Mouse (Mus musculus) liver, embryonic 14.5 days (tissue): Measurements from ENCODE around the gene Axin1. TPM values are rescaled to one million over a fixed set of nuclear protein-coding genes. Genes with fewer than 3 reads are reported as not detected.
A peak's percentile ranks its signal among the peaks of the same experiment; 100 is the strongest.
"Not testable (repeated sequence)": the region's sequence is repeated elsewhere in the genome, so short reads cannot be mapped to it uniquely, and the experiment has no call there.

ENCODE experiments used
- ATAC-seq: fragments of 200-750 bp; cut with Nextera tagmentation; 2 replicates; pipeline ENCODE4 v1.8.0; 2017; ENCODE audit warnings: moderate number of reproducible peaks, mild to moderate bottlenecking, moderate library complexity; ENCODE audit not compliant: insufficient read depth
- DNase-seq, 3 experiments: peaks; one replicate each; pipeline ENCODE4 v3.0.0-alpha.2; 2012 to 2013; ENCODE audit warnings: low read depth in 3 of 3, low spot score in 3 of 3
- H3K27ac ChIP-seq: fragments of 300-500 bp; sonication (generic); 2 replicates; pipeline ENCODE4 v1.5.1; 2014; ENCODE audit warnings: moderate library complexity, mild to moderate bottlenecking, control low read depth, inconsistent platforms
- H3K27me3 ChIP-seq: fragments of 300-500 bp; sonication (generic); 2 replicates; pipeline ENCODE4 v1.6.1; 2014; ENCODE audit warnings: mild to moderate bottlenecking, low read length, moderate library complexity; ENCODE audit not compliant: control insufficient read depth, insufficient read depth
- H3K36me3 ChIP-seq: fragments of 300-500 bp; sonication (generic); replicated peaks from 2 replicates; pipeline ENCODE4 v1.6.1; 2014; ENCODE audit warnings: low read depth; ENCODE audit not compliant: control insufficient read depth, insufficient read depth
- H3K4me1 ChIP-seq, 2 experiments: fragments of 200-500 bp in 1 of 2; fragments of 300-500 bp in 1 of 2; sonication (generic) in 1 of 2; replicated peaks; 2 replicates each; pipeline ENCODE4 v1.6.1; 2012 to 2014; ENCODE audit warnings: antibody characterized with exemption in 1 of 2, inconsistent platforms in 1 of 2, low read length in 1 of 2; ENCODE audit not compliant: control insufficient read depth in 2 of 2, insufficient read depth in 2 of 2
- H3K4me2 ChIP-seq: fragments of 300-500 bp; sonication (generic); 2 replicates; pipeline ENCODE4 v1.6.1; 2014; ENCODE audit warnings: low read depth, mild to moderate bottlenecking, control low read depth, moderate library complexity
- H3K4me3 ChIP-seq, 2 experiments: fragments of 200-500 bp in 1 of 2; fragments of 300-500 bp in 1 of 2; sonication (generic) in 1 of 2; 2 replicates each; pipeline ENCODE4 v1.5.1; 2012 to 2014; ENCODE audit warnings: low read depth in 2 of 2, low read length in 2 of 2, mild to moderate bottlenecking in 2 of 2, control low read depth in 1 of 2, inconsistent platforms in 1 of 2, moderate library complexity in 1 of 2; ENCODE audit not compliant: insufficient read depth in 1 of 2
- H3K9ac ChIP-seq: fragments of 300-500 bp; sonication (generic); replicated peaks from 2 replicates; pipeline ENCODE4 v1.6.1; 2014; ENCODE audit warnings: mild to moderate bottlenecking, control low read depth, moderate library complexity
- H3K9me3 ChIP-seq: fragments of 300-500 bp; sonication (generic); 2 replicates; pipeline ENCODE4 v1.6.1; 2016; ENCODE audit warnings: low read length, mixed read lengths; ENCODE audit not compliant: control insufficient read depth
- CTCF ChIP-seq: IDR thresholded peaks from 2 replicates; pipeline ENCODE4 v1.5.1; 2016; ENCODE audit warnings: antibody characterized with exemption, low read depth, control low read depth
- EP300 ChIP-seq: IDR thresholded peaks from 2 replicates; pipeline ENCODE4 v1.6.1; 2016; ENCODE audit warnings: antibody characterized with exemption, low read depth
- whole genome bisulfite sequencing: fragments of 180-500 bp; shearing (Covaris S2); extraction: QIAGEN DNeasy Blood & Tissue Kit; methylation state at CpG from one replicate; pipeline ENCODE4 v1.1.7; 2014; ENCODE audit not compliant: insufficient replicate concordance; 5-methylcytosine and 5-hydroxymethylcytosine counted together
- polyA plus RNA-seq, 2 experiments: library from polyadenylated mRNA; depleted of rRNA in 1 of 2; stranded (reverse) in 1 of 2; unstranded in 1 of 2; fragments of >200 nt; fragmentation: Nextera tagmentation in 1 of 2; extraction: Ambion mirVana in 1 of 2; gene quantifications; 2 replicates each; pipeline versions ENCODE4 v1.2.1 to v1.2.3; 2012 to 2014

Axin1 gene
- polyA plus RNA-seq, 2 experiments: 3.8 to 8.7 TPM

DNA sequence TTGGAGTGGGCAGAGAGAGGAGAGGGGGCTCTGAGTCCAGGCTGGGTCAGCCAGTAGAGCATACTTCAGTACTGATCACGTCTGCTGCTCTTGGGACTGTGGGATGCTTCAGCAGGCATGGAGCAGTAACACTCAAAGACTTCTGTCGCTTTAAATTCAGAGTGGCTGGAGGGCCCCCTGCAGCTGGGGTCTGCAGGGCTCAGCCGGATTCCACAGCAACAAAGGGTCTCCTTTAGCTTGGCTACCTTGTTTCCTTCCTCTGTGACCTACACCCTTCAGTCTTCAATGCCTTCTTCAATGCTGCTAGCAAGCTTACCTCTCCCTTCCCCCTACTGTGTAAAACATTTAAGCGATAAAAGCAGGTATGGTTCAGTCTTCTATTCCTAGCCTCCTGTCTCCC is 27.5 kb upstream of the Axin1 start:
- peaks cover 2 to 8% of the 10 kb centered on the region in 2 experiments for H3K4me1 ChIP-seq
- TF ChIP-seq CTCF: no peak
- no peak for TF ChIP-seq EP300
- ATAC-seq (no peak), DNase-seq (no peak)
- no peaks in the 10 kb centered on the region for H3K36me3 ChIP-seq
- H3K9ac ChIP-seq: no peak overlapping the region
- H3K4me3 ChIP-seq: no peak overlapping the region
- 20% methylated on average over 4 of the region's 4 CpGs for WGBS
- H3K27me3 ChIP-seq: peaks cover 53% of the 10 kb centered on the region
- H3K9me3 ChIP-seq: no peaks in the 10 kb centered on the region
- no peak overlapping the region for H3K4me2 ChIP-seq
- H3K27ac ChIP-seq: no peak overlapping the region

DNA sequence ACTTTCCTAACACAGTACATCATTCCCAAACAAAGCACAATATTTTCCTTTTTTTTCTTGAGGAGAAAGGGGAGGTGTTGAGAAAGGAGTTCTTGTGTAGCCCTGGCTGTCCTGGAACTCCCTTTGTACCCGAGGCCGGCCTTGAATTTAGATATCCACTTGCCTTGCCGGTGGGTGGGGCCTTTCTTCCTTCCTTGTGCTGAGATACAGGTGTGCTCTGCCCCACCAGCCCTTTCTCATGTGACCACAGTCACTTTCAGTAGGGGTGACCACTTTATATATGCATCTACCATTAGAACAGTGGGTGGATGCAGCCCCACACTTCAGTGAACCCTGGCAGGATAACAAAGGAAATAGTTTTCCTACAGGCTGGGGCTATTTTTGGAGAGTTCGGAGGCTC is 26.8 kb upstream of the Axin1 start:
- no peak for DNase-seq
- no peaks in the 10 kb centered on the region for H3K36me3 ChIP-seq
- H3K9me3 ChIP-seq: no peaks in the 10 kb centered on the region
- H3K4me3 ChIP-seq: no peak overlapping the region
- H3K27ac ChIP-seq: no peak overlapping the region
- TF ChIP-seq CTCF (no peak), EP300 (no peak)
- peaks cover 2 to 10% of the 10 kb centered on the region in 2 experiments for H3K4me1 ChIP-seq
- H3K9ac ChIP-seq: no peak overlapping the region
- WGBS: 24% methylated on average over 4 of the region's 4 CpGs
- no peak for ATAC-seq
- H3K27me3 ChIP-seq: peaks cover 53% of the 10 kb centered on the region
- H3K4me2 ChIP-seq: no peak overlapping the region

DNA sequence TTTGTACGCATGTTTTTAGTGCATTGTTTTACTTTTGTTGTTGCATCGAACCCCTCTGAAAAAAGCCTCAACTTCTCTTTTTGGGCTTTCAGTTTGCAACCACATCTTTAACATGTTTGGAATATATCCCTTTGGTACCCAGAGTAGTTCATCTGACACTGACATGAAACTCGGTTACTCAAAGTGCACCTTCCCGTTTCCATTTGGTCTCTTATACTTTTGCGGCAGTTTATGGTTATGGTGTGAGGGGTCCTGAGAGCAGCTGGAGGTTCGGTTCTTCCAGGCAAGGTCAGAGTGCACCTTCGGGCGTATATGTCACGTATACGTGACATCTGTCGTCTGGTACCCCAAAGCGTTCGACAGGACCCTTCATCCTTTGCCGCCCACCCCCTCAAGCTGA is 25.7 kb upstream of the Axin1 start:
- TF ChIP-seq EP300 (no peak), CTCF (no peak)

DNA sequence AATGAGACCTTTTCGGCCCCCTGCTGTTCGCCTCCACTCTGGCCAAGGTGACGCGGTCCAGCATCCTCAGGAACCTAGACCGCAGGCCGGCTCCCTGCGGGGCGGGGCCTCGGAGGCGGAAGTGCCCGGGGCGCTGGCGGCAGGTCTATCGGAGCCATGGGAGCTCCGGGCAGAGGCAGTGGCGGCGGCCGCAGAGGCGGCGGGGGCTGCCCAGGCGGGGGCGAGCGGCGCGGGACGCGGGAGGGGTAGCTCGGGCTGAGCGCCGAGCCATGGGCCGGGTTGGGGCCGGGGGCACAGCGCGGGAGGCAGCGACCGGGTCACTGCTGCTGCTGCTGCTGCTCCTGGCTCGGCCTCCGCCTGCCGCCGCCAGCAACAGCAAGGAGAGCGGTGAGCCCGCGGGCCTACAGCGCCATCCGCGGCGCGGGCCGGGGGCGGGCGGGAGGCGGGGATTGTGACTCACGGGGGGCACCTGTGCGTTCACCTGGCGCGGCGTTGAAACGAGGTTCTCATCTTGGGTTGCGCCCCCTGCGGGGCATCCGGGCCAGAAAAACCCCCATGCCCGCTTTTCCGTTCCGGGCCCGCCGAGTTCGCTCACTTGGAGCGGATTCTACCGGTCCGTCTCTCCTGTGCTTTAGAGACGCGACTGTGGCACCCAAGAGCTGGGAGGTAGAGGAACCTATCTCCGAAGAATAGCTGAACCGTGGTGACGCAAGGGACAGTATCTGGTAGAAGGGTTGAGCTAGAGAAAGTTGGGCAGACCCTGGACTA is 25.1 kb upstream of the Axin1 start, which contains the start of gene Tmem8:
Gene Tmem8 (plus strand): TSS at position 119 of the 768 bp plus-strand sequence.
- peak; percentile 34 for TF ChIP-seq CTCF
- no peak for TF ChIP-seq EP300
- peak within 1 kb of the TSS; percentile 56 to 65 for H3K4me3 ChIP-seq
- H3K36me3 ChIP-seq: no peaks in the 10 kb centered on the region
- H3K4me2 ChIP-seq: peak within 1 kb of the TSS; percentile 82
- no peaks in the 10 kb centered on the region for H3K9me3 ChIP-seq
- H3K27me3 ChIP-seq: peaks cover 53% of the 10 kb centered on the region
- WGBS: under 1% methylated on average over 64 of the region's 75 CpGs
- peak; percentile 70 for ATAC-seq
- peaks cover 2 to 10% of the 10 kb centered on the region in 2 experiments for H3K4me1 ChIP-seq
- H3K9ac ChIP-seq: peak within 1 kb of the TSS; percentile 35
- H3K27ac ChIP-seq: no peak within 1 kb of the TSS
- DNase-seq: peak in 1 of 3 experiments; percentile 25

More for the DNA sequence above, 25.7 kb upstream of the Axin1 start:
- Histone ChIP-seq H3K27me3 (peaks cover 53% of the 10 kb centered on the region), H3K9ac (no peak overlapping the region; the same call in 1 of the 2 replicates), H3K4me3 (peak overlapping the region; percentile 8 to 56; a peak in 2 of 4 replicates), H3K4me1 (peaks cover 2 to 10% of the 10 kb centered on the region in 2 experiments), H3K36me3 (no peaks in the 10 kb centered on the region), H3K4me2 (peak overlapping the region; percentile 82), H3K27ac (no peak overlapping the region), H3K9me3 (no peaks in the 10 kb centered on the region)
- no peak for DNase-seq
- ATAC-seq: no peak
- 15% methylated on average over 14 of the region's 14 CpGs for WGBS

DNA sequence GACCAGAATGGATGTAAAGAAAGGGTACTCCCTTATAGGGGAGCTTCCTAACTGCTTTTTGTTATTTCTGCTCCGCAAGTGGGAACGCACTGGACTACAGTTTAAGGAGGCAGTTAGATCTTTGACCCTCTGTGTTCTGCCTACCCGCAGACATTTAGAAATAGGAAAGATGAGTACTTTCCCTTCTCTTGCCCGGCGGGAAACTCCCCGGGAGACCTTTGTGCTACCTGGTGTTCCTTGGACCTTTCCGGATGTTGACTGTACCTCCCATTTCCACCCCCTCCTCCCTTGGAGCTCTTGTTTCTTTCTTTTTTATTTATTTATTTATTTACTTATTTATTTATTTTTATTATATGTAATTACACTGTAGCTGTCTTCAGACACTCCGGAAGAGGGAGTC is 24.4 kb upstream of the Axin1 start:
- peaks cover 2 to 10% of the 10 kb centered on the region in 2 experiments for H3K4me1 ChIP-seq
- H3K9me3 ChIP-seq: no peaks in the 10 kb centered on the region
- H3K27me3 ChIP-seq: peaks cover 53% of the 10 kb centered on the region
- 14% methylated on average over 8 of the region's 8 CpGs for WGBS
- no peak overlapping the region for H3K27ac ChIP-seq
- H3K4me2 ChIP-seq: peak overlapping the region; percentile 82
- peak overlapping the region; percentile 35; the same call in 1 of the 2 replicates for H3K9ac ChIP-seq
- ATAC-seq (no peak), DNase-seq (no peak)
- no peaks in the 10 kb centered on the region for H3K36me3 ChIP-seq
- TF ChIP-seq CTCF (no peak), EP300 (no peak)
- H3K4me3 ChIP-seq: peak overlapping the region; percentile 56 to 65

DNA sequence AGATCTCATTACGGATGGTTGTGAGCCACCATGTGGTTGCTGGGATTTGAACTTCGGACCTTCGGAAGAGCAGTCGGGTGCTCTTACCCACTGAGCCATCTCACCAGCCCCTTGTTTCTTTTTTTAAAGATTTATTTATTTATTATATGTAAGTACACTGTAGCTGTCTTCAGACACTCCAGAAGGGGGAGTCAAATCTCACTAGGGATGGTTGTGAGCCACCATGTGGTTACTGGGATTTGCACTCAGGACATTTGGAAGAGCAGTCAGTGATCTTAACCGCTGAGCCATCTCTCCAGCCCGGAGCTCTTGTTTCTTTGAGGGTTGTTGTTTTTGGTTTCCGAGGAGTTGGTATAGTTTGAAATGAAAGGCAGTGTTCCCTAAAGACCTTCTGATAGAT is 24.0 kb upstream of the Axin1 start:
- H3K27me3 ChIP-seq: peaks cover 53% of the 10 kb centered on the region
- not testable (repeated sequence) for H3K9ac ChIP-seq, H3K36me3 ChIP-seq, H3K4me1 ChIP-seq, H3K4me2 ChIP-seq, H3K4me3 ChIP-seq, H3K9me3 ChIP-seq, H3K27ac ChIP-seq, ATAC-seq, DNase-seq
- WGBS: 60% methylated on average over 7 of the region's 7 CpGs
